Mouse (Mus musculus) embryonic fibroblast, embryonic 13.5 days (primary cell): ENCODE data around the gene Slc38a3. TPM values are rescaled to one million over a fixed set of nuclear protein-coding genes. Genes with fewer than 3 reads are reported as not detected.

Experiments
- H3K27ac ChIP-seq: 2 replicates; pipeline ENCODE4 v1.5.1; 2012; ENCODE audit warnings: low read length, control low read depth, inconsistent platforms; ENCODE audit not compliant: insufficient read depth
- H3K4me1 ChIP-seq: 2 replicates; pipeline ENCODE4 v1.6.1; 2011; ENCODE audit warnings: low read length; ENCODE audit not compliant: control insufficient read depth, insufficient read depth
- H3K4me3 ChIP-seq: 2 replicates; pipeline ENCODE4 v1.5.1; 2011; ENCODE audit warnings: mild to moderate bottlenecking, control low read depth, low read length; ENCODE audit not compliant: insufficient read depth
- CTCF ChIP-seq: IDR thresholded peaks from 2 replicates; pipeline ENCODE4 v1.5.1; 2011; ENCODE audit warnings: mild to moderate bottlenecking, control low read depth, low read length, moderate library complexity, borderline replicate concordance; ENCODE audit not compliant: insufficient read depth
- POLR2A ChIP-seq: IDR thresholded peaks from 2 replicates; pipeline ENCODE4 v1.6.1; 2011; ENCODE audit warnings: low read depth, mild to moderate bottlenecking, control low read depth, low read length, moderate library complexity
- polyA plus RNA-seq: library from polyadenylated mRNA; stranded (reverse); fragments of >200 nt; gene quantifications from 2 replicates; pipeline ENCODE4 v1.2.4, GENCODE M21; 2011; ENCODE audit warnings: low read depth; ENCODE audit not compliant: missing spikeins, insufficient read length

Gene Slc38a3
- polyA plus RNA-seq, 1 experiment, result 1.1 TPM

- TF ChIP-seq CTCF (peak; percentile 94), POLR2A (no peak)
- no peaks in the 10 kb centered on the region for H3K4me1 ChIP-seq
- H3K4me3 ChIP-seq, result no peak overlapping the region
- no peak overlapping the region for H3K27ac ChIP-seq
Observed at GRCm38 (mm10) chr9:107602068-107602648, 67.2 kb downstream of the Slc38a3 start.

- Histone ChIP-seq H3K4me3 (no peak overlapping the region), H3K4me1 (no peaks in the 10 kb centered on the region), H3K27ac (no peak overlapping the region)
- TF ChIP-seq POLR2A (no peak), CTCF (no peak)
Observed at GRCm38 (mm10) chr9:107601275-107601674, 68.1 kb downstream of the Slc38a3 start.

- Histone ChIP-seq H3K27ac (no peak overlapping the region), H3K4me3 (no peak overlapping the region), H3K4me1 (no peaks in the 10 kb centered on the region)
- TF ChIP-seq POLR2A (no peak), CTCF (no peak)
Observed at GRCm38 (mm10) chr9:107600745-107601144, 68.6 kb downstream of the Slc38a3 start.

Other genes with a start within 250 kb of the Slc38a3 start
- 21.4 and 26.1 TPM in 2 replicates for gene Tmem115, start 135.6 kb downstream of the Slc38a3 start, polyA plus RNA-seq
- gene Cyb561d2, start 127.3 kb downstream of the Slc38a3 start, polyA plus RNA-seq, result 14.4 and 18.3 TPM in 2 replicates
- 16.7 and 18.9 TPM in 2 replicates for gene Nprl2, start 127.3 kb downstream of the Slc38a3 start, polyA plus RNA-seq
- 0.79 TPM in 1 of 2 replicates, not detected in the other for gene Zmynd10, start 122.2 kb downstream of the Slc38a3 start, polyA plus RNA-seq
- 72.6 and 86.5 TPM in 2 replicates for gene Rassf1, start 118.0 kb downstream of the Slc38a3 start, polyA plus RNA-seq
- gene Tusc2, start 106.3 kb downstream of the Slc38a3 start, polyA plus RNA-seq, result 14.5 and 15.6 TPM in 2 replicates
- gene Hyal2, start 101.6 kb downstream of the Slc38a3 start, polyA plus RNA-seq, result 28.0 and 34.4 TPM in 2 replicates
- gene Hyal1, start 92.6 kb downstream of the Slc38a3 start, polyA plus RNA-seq, result 13.9 and 15.6 TPM in 2 replicates
- gene Naa80, start 90.6 kb downstream of the Slc38a3 start, polyA plus RNA-seq, result 11.3 and 15.4 TPM in 2 replicates
- gene Hyal3, start 88.7 kb downstream of the Slc38a3 start, polyA plus RNA-seq, result 0.40 and 0.76 TPM in 2 replicates
- gene Ifrd2, start 81.9 kb downstream of the Slc38a3 start, polyA plus RNA-seq, result 31.1 and 31.5 TPM in 2 replicates
- gene Sema3b, start 60.3 kb downstream of the Slc38a3 start, polyA plus RNA-seq, result 9.5 and 16.6 TPM in 2 replicates
- gene Gnai2, start 34.2 kb downstream of the Slc38a3 start, polyA plus RNA-seq, result 388 and 402 TPM in 2 replicates
- gene Gnat1, start 10.2 kb upstream of the Slc38a3 start, polyA plus RNA-seq, result not detected in 2 replicates
- gene Sema3f, start 40.9 kb upstream of the Slc38a3 start, polyA plus RNA-seq, result 68.0 and 88.1 TPM in 2 replicates
- 199 and 248 TPM in 2 replicates for gene Rbm5, start 101.5 kb upstream of the Slc38a3 start, polyA plus RNA-seq
- gene Rbm6, start 203.7 kb upstream of the Slc38a3 start, polyA plus RNA-seq, result 83.3 and 87.1 TPM in 2 replicates
- 6.4 and 8.7 TPM in 2 replicates for gene Mon1a, start 218.6 kb upstream of the Slc38a3 start, polyA plus RNA-seq
- 0.61 and 1.6 TPM in 2 replicates for gene Mst1r, start 237.3 kb upstream of the Slc38a3 start, polyA plus RNA-seq